Mouse (Mus musculus): ENCODE measurements at regions not wholly inside any gene's neighbourhood (a gene's known extent, or its start where the extent isn't known, plus 50 kb on each side); places are given as distances from the start of the nearest gene placed in this dataset.

DNA sequence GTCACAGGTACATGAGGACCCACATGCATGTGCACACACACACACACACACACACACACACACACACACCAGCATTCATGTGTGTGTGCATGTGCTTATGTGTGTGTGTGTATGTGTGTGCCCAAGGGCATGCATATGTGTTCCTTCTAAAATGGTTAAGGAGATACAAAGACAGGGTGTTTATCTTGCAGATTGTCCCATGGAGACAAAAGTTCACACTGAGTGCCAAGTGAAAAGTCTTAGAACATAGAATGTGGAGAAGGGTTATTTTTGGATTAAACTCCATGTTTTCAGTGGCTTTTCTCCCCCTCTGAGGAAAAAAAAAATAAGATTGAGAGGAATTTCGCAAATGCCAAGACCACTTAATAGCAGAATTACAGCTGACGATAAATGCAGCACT lies 609.9 kb downstream of the Lmo4 start:
- no peak for DNase-seq (ENCODE audit: low spot score)

DNA sequence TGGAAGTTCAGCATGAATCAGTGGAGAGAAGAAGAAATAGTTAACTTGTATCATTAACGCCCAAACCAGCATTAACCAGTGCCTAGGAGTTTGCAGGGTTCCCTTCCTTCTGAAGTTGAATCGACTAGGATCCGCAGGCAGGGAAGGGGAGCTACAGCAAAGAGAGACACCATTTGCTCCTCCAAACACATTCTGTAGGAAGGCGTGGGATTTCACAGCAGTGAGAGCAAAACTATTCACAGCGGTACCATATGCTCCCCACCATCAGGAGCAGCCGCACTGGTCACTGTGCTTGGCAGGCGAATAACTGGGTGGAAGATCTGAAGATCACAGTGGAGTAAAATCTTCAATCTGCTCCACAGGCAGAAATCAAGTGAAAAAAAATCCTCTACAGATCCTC lies 610.3 kb downstream of the Lmo4 start:
- no peak for DNase-seq (ENCODE audit: low spot score)

DNA sequence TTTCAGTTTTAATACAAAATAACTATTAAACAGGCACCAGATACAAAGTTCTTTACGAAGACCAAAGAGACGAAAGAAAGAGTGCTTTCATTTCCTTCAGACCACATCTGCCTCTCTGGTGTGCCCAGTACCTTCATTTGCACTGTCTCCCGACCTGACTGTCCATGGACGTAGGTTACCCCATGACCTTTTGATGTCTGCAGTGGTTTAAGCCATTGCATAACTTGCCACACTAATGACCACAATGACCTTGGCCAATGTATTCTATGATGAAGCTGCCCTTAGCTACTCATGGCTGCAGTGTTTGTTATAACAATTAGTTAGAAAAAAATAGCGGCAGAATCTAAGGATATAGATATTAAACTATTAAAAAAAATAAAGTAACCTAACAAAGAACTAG lies 618.4 kb downstream of the Lmo4 start:
- no peak for DNase-seq (ENCODE audit: low spot score)

DNA sequence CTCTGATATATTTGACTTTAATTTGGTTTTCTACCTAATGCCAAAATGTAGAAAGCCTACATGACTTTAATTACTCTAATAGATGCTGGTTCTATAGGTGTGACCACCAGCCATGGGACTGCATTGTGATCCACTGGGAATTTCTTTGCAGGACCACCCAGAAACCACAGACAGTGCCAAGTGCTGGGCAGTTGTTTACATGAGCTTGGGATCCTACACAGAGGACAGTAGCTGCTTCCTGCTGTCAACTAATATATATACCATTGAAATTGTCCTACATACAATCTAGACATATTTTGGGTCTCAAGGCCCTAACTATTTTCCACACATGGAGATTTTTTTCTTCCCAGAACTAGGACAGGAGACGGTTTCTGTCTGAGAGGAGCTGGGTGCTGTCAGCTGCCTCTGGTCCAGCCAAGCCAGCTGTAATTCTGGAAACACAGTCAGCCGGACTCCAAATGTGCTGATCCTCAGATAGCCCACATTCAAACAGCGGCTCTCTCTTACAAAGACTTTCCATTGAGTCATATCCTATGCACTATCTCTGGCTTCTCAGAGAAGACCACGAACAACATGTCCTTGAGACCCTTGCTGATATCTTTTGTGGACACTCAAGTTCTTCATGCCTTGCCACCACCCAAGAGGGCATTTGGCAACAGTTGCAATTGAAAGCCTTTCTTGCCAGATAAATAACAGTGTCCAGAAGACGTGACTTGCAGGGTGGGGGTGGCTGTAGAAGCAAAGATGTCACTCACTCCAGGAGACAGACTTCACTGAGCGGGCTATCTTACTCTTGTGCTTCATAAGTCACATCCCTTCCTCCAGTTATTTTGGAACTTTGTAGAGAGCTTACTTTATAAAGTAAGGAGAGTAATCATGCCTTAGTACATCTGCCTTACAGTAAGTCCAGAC lies 620.1 kb downstream of the Lmo4 start:
- no peak for DNase-seq (ENCODE audit: low spot score)

DNA sequence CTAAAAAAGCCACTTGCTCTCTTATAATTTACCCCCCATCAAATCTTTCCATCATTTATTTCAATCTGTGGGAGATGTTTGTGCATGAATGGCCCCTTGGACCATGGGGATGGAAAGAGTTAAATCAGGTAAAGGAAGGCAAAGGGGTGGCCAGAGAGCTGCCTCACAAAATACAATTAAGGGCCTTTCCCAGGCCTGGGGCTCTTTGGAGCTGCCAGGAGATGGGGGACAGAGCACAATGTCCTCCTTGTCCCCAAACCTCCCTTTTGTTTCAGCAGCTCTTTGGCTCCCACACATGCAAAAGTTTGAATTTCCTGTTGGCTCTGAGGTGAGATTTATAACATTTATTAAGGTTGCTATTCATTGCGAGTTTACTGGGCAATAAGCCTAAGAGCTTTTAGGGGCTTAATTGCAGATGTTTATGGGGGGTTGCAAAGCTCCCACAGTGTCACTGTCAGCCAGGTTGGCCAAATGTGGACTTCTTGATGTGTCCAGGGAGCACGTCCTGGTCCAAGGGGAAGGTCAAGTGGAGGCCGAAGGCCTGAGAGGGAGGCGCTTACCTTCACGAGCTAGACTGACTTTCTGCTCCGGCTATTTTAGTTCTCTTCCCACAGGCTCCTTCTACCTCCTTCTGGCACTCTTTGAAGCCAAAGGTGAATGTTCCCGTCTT lies 628.5 kb downstream of the Lmo4 start:
- DNase-seq (ENCODE audit: low spot score): no peak

DNA sequence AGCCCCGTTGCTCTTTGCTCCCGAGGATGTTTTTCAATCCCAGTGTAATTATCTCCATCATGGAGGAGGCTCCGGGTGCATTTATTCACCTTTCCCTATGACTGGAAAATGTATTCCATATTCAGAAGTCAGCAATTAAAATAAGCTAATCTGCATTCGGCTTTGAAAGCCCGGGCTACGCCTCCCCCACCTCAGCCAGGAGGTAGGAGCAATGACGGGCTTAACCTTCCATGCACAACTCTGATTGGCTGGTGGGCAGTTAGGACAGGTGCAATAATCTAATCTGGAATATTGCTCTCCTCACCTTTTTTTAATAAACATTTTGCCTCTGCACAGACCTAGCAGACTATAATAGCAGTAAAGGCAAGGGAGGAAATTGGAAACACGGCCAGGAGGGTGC lies 629.3 kb downstream of the Lmo4 start:
- DNase-seq (ENCODE audit: low spot score): no peak

DNA sequence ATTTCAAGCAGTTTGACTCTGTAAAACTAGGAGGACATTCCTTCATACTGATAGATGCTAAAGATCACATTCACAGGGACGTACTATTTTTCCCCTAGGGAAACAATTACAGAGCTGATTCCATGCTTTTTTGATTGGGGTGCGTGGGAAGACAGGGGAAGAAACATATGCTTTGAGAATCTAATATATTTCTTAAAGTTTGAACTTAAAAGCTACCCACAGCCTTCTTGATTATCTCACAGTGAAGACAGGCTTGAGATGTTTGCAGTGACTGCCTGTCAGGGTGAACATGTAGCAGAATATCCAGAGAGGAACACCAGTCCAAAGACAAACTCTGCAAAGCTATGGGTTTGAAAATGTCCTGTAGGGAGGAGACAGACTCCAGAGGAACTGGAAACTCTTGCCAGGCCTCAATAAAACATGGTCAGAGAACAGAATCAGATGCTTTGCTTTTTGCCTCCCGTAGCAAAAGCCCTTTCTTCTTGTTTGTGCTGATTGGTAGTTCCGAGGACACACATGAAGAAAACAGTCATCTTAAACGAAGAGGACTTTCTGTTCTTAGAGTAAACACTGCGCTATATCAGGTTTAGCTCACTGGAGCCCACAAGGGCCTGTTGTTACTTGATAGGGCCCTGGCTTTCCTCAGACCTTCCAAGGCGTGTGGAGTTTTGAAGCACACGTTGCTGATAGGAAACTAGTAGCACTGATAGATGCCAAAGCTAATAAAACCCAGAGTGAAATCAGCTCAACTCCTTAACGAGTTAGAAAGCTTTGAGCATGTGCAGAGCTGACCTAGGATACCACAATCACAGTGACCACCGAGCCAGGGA lies 630.8 kb downstream of the Lmo4 start:
- no peak for DNase-seq (ENCODE audit: low spot score)

DNA sequence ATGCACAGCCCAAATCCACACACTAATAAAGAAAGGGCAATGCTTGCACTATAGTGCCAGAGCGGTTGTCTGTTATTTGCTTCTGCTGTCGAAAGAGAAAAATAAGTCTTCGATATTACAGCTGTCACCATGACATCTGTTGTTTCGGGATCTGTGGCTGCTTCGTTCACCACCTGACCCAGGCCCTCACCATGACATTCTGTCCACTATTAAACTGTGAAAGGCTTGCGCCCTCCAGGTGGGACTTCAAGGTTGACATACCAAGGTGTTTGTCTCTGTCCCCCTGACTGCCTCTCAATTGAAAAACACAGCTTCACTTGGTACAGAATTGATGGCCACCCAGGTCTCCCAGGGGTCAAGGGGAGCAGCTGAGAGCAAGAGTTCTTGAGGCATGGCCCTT lies 635.1 kb downstream of the Lmo4 start:
- DNase-seq (ENCODE audit: low spot score): no peak

DNA sequence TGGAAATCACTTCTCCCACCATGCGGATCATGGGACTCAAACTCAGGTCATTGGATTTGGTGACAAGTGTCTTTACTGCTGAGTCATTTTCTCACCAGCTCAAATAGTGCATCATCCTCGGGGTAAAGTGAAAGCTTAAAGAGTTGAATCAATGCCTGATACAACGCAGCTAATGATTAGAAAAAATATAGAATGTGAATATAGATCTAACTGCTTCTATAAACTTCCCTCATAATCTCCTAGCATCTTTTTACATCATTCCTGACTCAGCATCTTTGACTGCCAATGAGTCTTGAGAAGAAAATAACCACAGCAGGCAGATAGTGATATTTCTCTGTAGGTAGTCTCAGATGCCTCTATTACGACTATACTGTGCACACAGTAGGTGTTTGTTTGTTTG lies 640.0 kb downstream of the Lmo4 start:
- no peak for DNase-seq (ENCODE audit: low spot score)

DNA sequence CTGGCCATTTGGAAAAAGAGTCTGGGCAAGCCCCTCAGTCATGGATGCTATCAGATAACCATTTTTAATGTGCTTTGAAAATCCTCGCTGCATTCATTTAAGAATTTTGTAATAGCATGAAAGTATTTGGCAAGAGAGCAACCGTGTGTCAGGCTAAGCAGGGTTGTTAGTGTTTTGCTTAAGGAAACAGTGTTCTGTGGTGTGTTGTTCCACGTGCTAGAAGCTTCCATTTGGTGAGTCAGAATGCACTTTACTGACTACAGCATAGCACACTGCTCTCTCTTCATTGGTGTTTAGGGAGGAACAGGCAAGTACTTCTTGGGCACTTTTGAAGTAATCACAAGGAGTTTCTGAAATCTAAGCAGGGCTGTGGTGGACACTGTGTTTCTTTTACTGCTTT lies 661.0 kb upstream of the Pkn2 start:
- DNase-seq (ENCODE audit: low spot score): no peak

DNA sequence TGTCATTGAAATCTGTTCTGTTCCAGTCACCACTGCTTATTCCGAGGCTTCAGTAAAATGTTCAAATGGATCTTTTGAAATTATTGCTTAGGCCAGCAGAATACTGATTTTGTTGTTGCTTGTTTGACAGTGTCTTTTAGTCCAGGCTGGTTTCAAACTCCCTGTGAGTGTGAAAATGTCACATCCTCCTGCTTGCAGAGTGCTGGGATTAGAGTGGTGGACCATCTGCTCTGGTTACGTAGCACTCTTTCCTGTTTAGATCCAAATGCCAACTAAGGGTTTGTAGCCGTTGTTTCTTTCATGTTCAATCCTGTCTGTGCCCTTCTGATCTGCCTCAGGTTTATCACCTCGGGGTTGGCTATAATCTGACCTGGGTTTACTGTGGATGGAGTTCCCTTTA lies 646.2 kb upstream of the Pkn2 start:
- DNase-seq (ENCODE audit: low spot score): no peak

DNA sequence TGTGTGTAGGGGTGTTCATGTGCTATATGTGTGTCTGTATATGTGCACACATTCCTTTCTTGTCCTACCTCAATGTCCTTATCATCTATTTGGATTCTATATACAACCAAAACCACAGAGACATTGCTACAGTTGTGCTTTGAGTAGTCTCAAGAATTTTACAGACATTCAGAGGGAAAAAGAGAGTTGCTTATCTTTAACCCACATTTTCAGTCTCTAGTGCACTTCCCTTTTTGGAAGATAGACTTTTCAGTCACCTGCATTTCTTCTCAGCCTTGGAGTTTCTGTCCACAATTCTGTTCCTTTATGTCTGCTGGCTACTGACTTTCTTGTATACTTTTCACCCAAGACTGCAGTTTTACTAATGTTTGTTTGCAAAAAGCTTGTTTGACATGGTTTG lies 645.5 kb upstream of the Pkn2 start:
- DNase-seq (ENCODE audit: low spot score): no peak

DNA sequence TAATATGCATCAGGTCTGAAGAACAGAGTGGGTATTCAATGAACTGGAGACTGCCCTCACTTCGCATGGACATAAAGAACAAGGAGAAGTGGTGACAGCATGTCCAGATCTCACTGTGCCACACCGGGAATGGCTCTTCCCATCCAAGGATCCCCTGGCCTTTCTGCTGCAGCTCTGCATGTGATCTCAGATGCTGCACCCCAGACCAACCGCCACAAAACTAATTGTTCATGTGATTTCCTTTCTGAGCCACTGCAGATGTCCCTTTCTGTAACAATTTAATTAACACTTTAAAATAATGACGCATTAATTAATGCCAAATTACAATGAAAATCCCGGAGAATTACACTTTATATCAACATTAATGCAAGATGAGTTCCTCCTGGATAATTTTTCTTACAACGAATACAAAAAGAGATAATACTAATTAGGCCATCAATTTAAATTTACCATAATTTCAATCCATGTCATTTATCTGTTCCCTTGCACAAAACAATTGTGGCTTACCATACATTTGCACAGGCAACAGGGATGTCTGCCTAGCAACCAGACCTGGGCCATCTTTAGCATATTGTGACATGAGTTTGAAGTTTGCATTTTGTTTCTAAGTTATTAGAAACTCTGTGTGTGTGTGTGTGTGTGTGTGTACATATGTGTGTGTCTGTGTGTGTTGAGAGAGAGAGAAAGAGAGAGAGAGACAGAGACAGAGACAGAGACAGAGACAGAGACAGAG lies 630.9 kb upstream of the Pkn2 start:
- no peak for DNase-seq (ENCODE audit: low spot score)

DNA sequence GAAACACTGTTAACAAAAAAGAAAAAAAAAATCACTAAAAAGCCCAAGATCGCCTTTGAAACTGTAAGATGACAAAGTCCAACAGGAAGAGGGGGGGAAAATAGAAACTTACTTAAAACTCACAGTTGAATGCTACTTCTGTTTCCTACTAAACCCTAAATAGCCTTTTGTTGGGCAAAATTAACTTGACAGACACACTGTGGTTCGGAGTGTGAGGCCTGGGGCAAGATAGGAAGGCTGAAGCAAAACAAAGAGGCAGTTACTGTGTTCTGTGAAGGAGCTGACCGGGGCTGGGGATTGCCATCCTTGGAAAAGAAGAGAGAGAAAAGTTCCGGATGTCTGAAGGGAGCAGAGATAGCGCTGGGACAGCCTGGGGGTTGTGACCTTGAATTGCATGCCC lies 627.7 kb upstream of the Pkn2 start:
- no peak for DNase-seq (ENCODE audit: low spot score)

DNA sequence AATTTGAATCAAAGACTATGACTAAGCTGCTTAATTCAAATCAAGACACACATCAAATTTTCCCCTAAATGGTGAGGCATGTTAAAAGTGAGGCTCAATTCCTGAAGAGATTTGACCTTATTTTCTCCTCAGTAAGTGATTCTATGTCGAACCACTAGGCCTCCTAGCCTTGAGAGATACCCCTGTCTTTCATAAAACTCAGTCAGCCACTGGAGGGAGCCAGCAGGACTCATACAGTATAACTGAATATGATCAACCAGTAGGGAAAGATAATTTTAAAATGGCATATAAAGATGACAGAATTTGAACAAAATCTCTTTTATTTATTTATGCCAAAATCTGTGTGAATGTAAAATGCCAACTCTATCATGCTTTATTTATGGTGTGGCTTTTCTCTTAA lies 626.5 kb upstream of the Pkn2 start:
- DNase-seq (ENCODE audit: low spot score): no peak

DNA sequence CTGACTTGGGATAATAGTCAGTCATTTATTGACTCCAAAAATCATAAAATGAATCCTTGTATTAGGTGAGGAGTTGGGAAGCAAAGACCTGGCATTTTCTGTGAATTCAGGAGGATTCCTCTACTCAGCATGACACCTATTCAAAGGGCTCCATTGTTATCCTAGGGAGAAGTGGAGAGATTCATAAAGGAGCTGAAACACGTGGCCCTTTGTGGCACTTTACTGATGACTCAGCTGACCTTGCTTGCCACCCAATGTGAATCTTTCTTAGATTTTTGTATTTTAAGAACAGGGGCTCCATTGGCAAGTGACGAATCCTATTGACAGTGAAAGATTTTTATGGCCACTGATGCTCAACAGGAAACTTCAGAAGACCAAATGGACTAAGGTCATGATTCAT lies 619.2 kb upstream of the Pkn2 start:
- no peak for DNase-seq (ENCODE audit: low spot score)

DNA sequence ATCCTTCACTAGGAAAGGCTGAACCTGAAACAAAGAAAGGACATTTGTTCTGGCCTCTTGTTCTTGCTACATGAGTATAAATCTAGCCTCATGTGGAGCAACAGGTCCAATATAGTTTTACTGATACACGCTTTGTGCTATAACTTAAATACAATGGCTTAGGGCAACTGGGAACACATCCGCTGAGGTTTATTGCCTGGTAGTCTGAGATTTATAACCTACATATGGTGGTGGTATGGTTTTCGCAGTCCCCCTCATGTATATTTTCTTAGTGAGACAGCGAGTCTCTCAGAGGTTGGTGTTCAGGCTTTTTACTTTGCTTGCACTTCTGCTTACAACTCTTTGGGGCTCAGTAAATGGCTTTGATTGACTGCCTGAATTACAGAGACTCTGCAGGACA lies 613.6 kb upstream of the Pkn2 start:
- no peak for DNase-seq (ENCODE audit: low spot score)

DNA sequence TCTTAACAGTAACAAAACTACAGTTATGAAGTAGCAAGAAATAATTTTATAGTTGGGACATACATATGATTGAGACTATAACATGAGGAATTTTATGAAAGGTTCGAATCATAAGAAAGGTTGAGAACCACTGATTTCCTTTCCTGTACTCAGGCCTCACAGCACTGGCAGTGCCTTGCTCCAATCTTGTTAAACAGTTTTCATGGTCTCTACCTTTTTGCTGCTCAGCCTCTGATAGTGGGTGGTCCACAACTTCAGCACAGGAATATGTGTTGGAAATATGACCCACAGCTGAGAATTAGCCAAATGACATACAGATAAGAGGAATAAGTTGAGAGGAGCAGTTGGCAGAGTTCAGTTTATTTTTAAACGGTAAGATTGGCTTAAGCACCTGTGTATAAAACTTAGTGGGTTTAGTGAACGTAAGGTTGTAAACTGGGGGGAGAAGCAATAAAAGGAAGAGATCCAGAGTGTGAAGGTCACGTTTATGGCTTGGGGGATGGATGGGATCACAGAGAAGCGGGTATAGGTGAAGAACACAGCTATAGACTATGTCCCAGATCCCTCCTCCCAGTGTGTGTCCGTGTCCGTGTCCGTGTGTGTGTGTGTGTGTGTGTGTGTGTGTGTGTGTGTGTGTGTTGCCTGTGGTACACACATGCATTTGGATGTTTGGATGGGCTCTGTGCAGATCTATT lies 596.3 kb upstream of the Pkn2 start:
- no peak for DNase-seq (ENCODE audit: low spot score)

DNA sequence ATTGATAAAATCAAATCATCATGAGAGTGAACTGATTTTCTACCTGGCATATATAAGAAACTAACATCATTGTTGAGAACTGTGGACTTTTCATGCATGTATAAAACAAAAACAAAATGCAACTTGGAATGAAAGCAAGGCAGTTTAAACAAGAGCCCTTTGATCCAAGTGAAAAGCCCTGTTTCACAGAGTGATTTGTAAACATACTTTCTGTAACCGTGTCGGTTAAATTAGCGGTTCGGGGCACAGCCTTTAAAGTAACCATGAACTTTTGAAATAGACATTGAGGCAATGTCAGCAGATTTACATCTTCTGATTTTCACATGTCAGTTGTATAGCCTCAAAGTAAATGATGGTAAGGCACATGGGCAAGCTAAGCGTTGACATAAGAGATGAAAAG lies 593.7 kb upstream of the Pkn2 start:
- no peak for DNase-seq (ENCODE audit: low spot score)

DNA sequence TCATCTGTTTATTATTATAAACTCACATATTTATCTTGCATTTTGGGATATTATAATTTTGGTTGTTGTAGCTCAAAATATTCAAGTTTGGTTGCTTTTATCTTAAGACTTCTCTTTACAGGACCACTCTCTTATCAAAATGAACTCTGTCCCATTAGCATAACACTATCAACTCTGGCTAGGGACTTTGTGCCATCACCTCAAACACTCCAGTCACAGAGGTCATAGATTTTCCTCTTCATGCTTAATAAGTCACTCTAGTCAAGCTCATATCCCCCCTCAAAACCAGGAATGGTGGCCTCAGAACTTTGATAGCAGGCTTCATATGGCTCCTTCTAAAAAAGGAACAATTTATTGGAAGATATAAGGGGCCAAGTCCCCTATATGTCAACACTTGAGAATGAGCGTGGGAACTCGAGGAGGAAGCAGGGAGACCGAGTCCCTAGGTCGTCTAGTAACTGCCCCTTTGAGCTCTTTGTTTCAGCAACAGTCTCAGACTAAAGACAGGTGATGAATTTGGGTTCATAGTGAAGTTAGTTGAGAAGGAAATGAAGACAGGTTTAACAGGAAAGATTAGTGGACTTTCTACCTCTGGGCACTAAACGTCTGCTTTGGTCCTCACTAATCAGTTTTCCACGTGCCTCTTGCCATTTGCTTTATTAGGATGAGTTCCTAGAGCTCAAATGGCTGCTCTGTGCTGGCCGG lies 565.4 kb upstream of the Pkn2 start:
- no peak for DNase-seq (ENCODE audit: low spot score)

DNA sequence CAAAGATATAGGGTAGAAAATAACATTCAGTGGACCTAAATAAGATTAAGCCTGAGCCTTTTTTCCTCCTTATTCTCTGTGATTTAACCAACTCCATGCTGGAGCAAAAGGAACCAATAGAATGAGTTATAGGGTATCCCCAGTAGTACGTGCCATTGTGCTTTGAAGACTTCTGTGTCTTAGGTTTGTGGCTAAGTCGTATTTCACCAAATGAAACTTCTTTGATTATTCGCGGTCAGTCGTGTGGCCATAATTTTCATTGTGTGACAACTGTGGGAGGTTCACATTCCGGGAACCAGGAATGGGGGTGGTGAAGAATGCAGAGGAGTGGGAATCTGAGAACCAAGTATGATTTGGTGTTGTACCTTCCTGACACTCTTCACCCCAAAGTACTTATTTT lies 535.6 kb upstream of the Pkn2 start:
- DNase-seq (ENCODE audit: low spot score): no peak
